Mouse (Mus musculus) left cerebral cortex, postnatal 4 days (tissue): Measurements from ENCODE around the gene Ehmt1. TPM values are rescaled to one million over a fixed set of nuclear protein-coding genes. Genes with fewer than 3 reads are reported as not detected.

ENCODE experiments used
- microRNA-seq: library from miRNA; unstranded; fragments of <30 nt; microRNA quantifications from one replicate; pipeline ENCODE4 v1.2.0, GENCODE M21; 2022
- total RNA-seq, 2 experiments: library from RNA; stranded (reverse); gene quantifications; 2 replicates each; pipeline ENCODE4 v1.2.3; 2021

Ehmt1 gene
- total RNA-seq, 2 experiments from 2014 or later, result 118 to 122 TPM

Small RNAs within 50 kb of the gene (microRNA-seq; reads per million reads assigned to microRNA genes)
- not detected for gene Gm22875

Other genes with a start within 250 kb of the Ehmt1 start
- gene Cacna1b, start 156.5 kb downstream of the Ehmt1 start, total RNA-seq, result 100 to 1,000 TPM; 113 to 119 TPM
- gene Arrdc1, start 15.6 kb upstream of the Ehmt1 start, total RNA-seq, result 10 to 100 TPM; 51.4 to 53.4 TPM
- 10 to 100 TPM; 66.4 to 72.3 TPM for gene Zmynd19, start 30.2 kb upstream of the Ehmt1 start, total RNA-seq
- 10 to 100 TPM; 30.1 to 30.6 TPM for gene Dph7, start 42.8 kb upstream of the Ehmt1 start, total RNA-seq
- 10 to 100 TPM; 66.1 to 69.2 TPM for gene Mrpl41, start 55.5 kb upstream of the Ehmt1 start, total RNA-seq
- gene Pnpla7, start 56.4 kb upstream of the Ehmt1 start, total RNA-seq, result 1 to 10 TPM; 7.0 to 8.4 TPM
- gene Nsmf, start 134.7 kb upstream of the Ehmt1 start, total RNA-seq, result 100 to 1,000 TPM; 342 to 359 TPM
- not detected for gene Entpd8, start 160.7 kb upstream of the Ehmt1 start, total RNA-seq
- gene Noxa1, start 175.5 kb upstream of the Ehmt1 start, total RNA-seq, result not detected